Mouse (Mus musculus) lung, adult 2 months (tissue): ENCODE data around the gene Supt3. TPM values are rescaled to one million over a fixed set of nuclear protein-coding genes. Genes with fewer than 3 reads are reported as not detected.

Source experiments
- DNase-seq: peaks from one replicate; pipeline ENCODE4 v3.0.0; 2022
- H3K4me1 ChIP-seq: fragments of 200-500 bp; 2 replicates; pipeline ENCODE4 v1.6.1; 2011; ENCODE audit warnings: low read length; ENCODE audit not compliant: control insufficient read depth, insufficient read depth
- H3K4me3 ChIP-seq: fragments of 200-500 bp; replicated peaks from 2 replicates; pipeline ENCODE3; 2011; ENCODE audit warnings: low read depth, mild to moderate bottlenecking, control low read depth, low read length; ENCODE audit errors: extremely low read depth
- CTCF ChIP-seq: fragments of 200-500 bp; IDR thresholded peaks from 2 replicates; pipeline ENCODE4 v1.5.1; 2011; ENCODE audit warnings: mild to moderate bottlenecking, low read length, control low read depth; ENCODE audit not compliant: insufficient read depth
- POLR2A ChIP-seq: fragments of 200-500 bp; IDR thresholded peaks from 2 replicates; pipeline ENCODE4 v1.6.1; 2011; ENCODE audit warnings: low read depth, mild to moderate bottlenecking, control low read depth, low read length, borderline replicate concordance; ENCODE audit errors: extremely low read depth
- WGBS: fragments of 180-500 bp; shearing (Covaris S2); methylation state at CpG from one replicate; pipeline ENCODE4 v1.1.7; 2018; 5-methylcytosine and 5-hydroxymethylcytosine counted together
- polyA plus RNA-seq: library from polyadenylated mRNA; depleted of rRNA; stranded (reverse); fragments of >200 nt; gene quantifications from 2 replicates; pipeline ENCODE4 v1.2.3, GENCODE M21; 2012

Supt3 gene
- polyA plus RNA-seq, 1 experiment: 2.9 TPM

DNA sequence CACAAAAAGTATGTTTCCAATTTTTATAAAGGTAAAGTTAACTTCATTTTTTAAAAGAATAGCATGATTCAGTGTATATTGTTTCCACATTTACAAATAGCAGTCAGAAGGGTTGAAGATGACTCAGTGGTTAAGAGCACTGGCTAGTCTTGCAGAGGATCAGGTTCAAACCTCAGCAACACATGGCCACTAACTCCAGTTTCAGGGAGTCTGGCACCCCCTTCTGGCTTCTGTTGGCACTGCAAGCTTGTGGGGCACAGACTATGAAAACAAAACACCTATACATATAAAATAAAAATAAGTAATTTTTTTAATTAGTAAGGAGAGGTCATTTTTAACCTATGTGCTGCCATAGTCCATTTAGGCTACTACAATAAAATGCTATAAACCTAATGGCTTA lies 268.9 kb downstream of the Supt3 start:
- DNase-seq: no peak

GRCm38 (mm10) chr17:45046583-45046982 lies 269.6 kb downstream of the Supt3 start:
- 92% methylated on average over 3 of the region's 3 CpGs for WGBS
- no peak for DNase-seq
- no peaks in the 10 kb centered on the region for H3K4me1 ChIP-seq
- TF ChIP-seq POLR2A (no peak), CTCF (no peak; the same call in 1 of the 2 replicates)
- no peak overlapping the region for H3K4me3 ChIP-seq

More for the DNA sequence above, 268.9 kb downstream of the Supt3 start:
- Histone ChIP-seq H3K4me1 (no peaks in the 10 kb centered on the region), H3K4me3 (no peak overlapping the region)
- TF ChIP-seq POLR2A (no peak), CTCF (peak; percentile 30; the same call in 1 of the 2 replicates)

GRCm38 (mm10) chr17:45047236-45047635 lies 270.3 kb downstream of the Supt3 start:
- 93% methylated on average over 6 of the region's 6 CpGs for WGBS
- Histone ChIP-seq H3K4me3 (no peak overlapping the region), H3K4me1 (no peaks in the 10 kb centered on the region)
- TF ChIP-seq CTCF: no peak
- no peak for DNase-seq

DNA sequence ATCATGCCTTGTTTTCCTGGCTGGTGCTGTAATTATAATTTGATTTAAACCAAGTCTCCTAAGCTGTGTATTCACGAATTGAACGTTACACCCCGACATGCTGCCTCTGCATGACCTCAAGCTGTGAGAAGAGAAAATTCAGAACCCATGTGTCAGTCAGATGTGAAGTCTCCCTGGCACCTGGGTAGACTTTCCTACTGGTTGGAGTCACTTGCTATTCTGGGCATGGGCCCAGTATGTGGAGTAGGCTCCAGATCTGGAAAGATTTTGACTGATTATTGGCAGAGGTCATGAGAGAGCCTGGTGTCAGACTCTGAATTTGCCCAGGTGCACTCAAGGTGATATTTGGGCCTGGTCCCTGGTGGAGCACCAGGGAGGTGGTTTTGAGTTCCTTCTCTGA lies 275.0 kb downstream of the Supt3 start:
- TF ChIP-seq POLR2A: no peak
- no peak for TF ChIP-seq CTCF
- H3K4me3 ChIP-seq: no peak overlapping the region
- WGBS: 79% methylated on average over 3 of the region's 3 CpGs
- H3K4me1 ChIP-seq: no peaks in the 10 kb centered on the region
- no peak for DNase-seq

GRCm38 (mm10) chr17:45053371-45053770 lies 276.4 kb downstream of the Supt3 start:
- no peaks in the 10 kb centered on the region for H3K4me1 ChIP-seq
- H3K4me3 ChIP-seq: no peak overlapping the region
- no peak for DNase-seq
- TF ChIP-seq CTCF (no peak), POLR2A (no peak)
- 71% methylated on average over 3 of the region's 3 CpGs for WGBS

DNA sequence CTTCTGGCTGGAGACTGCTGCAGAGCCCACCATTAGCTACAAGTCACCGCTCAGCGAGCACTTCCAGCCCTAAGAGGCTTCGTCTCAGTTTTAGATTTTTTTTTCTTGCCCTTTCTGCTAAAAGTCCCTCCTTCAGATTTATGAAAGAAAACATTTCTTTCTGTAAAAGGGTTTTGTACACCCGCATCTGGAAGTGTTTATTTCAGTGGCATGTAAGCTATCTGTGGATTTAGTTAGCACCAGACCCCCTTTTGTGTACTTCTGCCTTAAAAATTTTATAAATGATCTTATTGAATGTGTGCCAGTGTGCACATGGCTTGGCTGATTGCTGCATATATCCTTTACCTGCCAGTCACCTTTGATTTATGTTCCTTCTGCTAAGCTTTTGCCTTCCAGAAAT lies 277.6 kb downstream of the Supt3 start:
- no peak for TF ChIP-seq CTCF
- TF ChIP-seq POLR2A: no peak
- WGBS: 89% methylated on average over 4 of the region's 4 CpGs
- Histone ChIP-seq H3K4me1 (no peaks in the 10 kb centered on the region), H3K4me3 (no peak overlapping the region)
- DNase-seq: no peak

DNA sequence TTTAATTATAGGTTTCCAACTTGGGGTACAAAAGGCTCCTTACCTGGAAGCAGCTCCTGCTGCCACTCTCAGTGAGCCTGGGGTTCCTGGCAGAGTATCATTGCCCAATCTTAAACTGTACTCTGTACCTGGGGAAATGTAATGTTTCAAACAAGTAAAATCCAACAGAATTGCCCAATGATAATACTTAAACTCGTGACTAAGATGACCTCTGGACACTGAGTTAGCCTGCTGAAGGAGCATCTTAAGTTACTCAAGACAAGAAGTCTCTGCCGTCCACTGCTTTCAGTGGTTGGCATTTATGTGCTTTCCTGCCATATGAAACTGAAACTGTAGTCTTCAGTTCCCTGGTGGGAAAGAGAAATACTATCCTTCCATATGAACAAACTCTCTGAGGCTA lies 279.9 kb downstream of the Supt3 start:
- TF ChIP-seq POLR2A (no peak), CTCF (no peak)
- WGBS: 89% methylated on average over 2 of the region's 2 CpGs
- no peak for DNase-seq
- H3K4me3 ChIP-seq: no peak overlapping the region
- no peaks in the 10 kb centered on the region for H3K4me1 ChIP-seq

- Histone ChIP-seq H3K4me1 (no peaks in the 10 kb centered on the region), H3K4me3 (no peak overlapping the region)
- TF ChIP-seq CTCF (no peak), POLR2A (no peak)
- DNase-seq: no peak
- WGBS: 63% methylated on average over 6 of the region's 6 CpGs
Measured at GRCm38 (mm10) chr17:45057780-45058179, 280.8 kb downstream of the Supt3 start.

GRCm38 (mm10) chr17:45058566-45059363 lies 281.8 kb downstream of the Supt3 start:
- H3K4me1 ChIP-seq: no peaks in the 10 kb centered on the region
- 78% methylated on average over 6 of the region's 6 CpGs for WGBS
- TF ChIP-seq POLR2A (no peak), CTCF (no peak)
- H3K4me3 ChIP-seq: no peak overlapping the region
- no peak for DNase-seq

- no peak for TF ChIP-seq POLR2A
- no peak for TF ChIP-seq CTCF
- WGBS: 79% methylated on average over 5 of the region's 5 CpGs
- Histone ChIP-seq H3K4me1 (no peaks in the 10 kb centered on the region), H3K4me3 (no peak overlapping the region)
- no peak for DNase-seq
Measured at GRCm38 (mm10) chr17:45063776-45064175, 286.8 kb downstream of the Supt3 start.
